Mouse (Mus musculus) ES-E14 (cell line): ENCODE data around the gene Klhdc1. TPM values are rescaled to one million over a fixed set of nuclear protein-coding genes. Genes with fewer than 3 reads are reported as not detected.

Experiments
- DNase-seq: peaks from one replicate; pipeline ENCODE4 v3.0.0-alpha.2; 2013; ENCODE audit warnings: low read depth, low spot score
- H3K27ac ChIP-seq: 2 replicates; pipeline ENCODE4 v1.5.1; 2012; ENCODE audit warnings: low read depth, mild to moderate bottlenecking, low read length, moderate library complexity, mixed read lengths; ENCODE audit not compliant: poor library complexity, insufficient read depth, severe bottlenecking
- H3K36me3 ChIP-seq: 2 replicates; pipeline ENCODE4 v1.6.1; 2012; ENCODE audit warnings: mild to moderate bottlenecking, low read length, moderate library complexity, mixed read lengths; ENCODE audit not compliant: control insufficient read depth, poor library complexity, insufficient read depth, severe bottlenecking
- H3K4me1 ChIP-seq, 2 experiments: fragments of 150-350 bp in 1 of 2; sonication (generic) in 1 of 2; 2 replicates each; pipeline ENCODE4 v1.6.1; 2012; ENCODE audit warnings: low read length in 2 of 2, mild to moderate bottlenecking in 1 of 2, mixed read lengths in 1 of 2; ENCODE audit not compliant: control insufficient read depth in 2 of 2, insufficient read depth in 2 of 2, poor library complexity in 1 of 2
- H3K4me3 ChIP-seq, 2 experiments: fragments of 150-350 bp in 1 of 2; sonication (generic) in 1 of 2; 2 replicates each; pipeline ENCODE4 v1.5.1; 2012; ENCODE audit warnings: low read length in 2 of 2, low read depth in 1 of 2, mild to moderate bottlenecking in 1 of 2, mixed read lengths in 1 of 2; ENCODE audit not compliant: insufficient read depth in 1 of 2, poor library complexity in 1 of 2, severe bottlenecking in 1 of 2
- H3K9ac ChIP-seq: 2 replicates; pipeline ENCODE4 v1.6.1; 2012; ENCODE audit warnings: low read depth, mild to moderate bottlenecking, low read length, mixed read lengths; ENCODE audit not compliant: poor library complexity, insufficient read depth, severe bottlenecking
- H3K9me3 ChIP-seq: fragments of 150-350 bp; sonication (generic); 2 replicates; pipeline ENCODE4 v1.6.1; 2012; ENCODE audit warnings: low read depth, mild to moderate bottlenecking, low read length; ENCODE audit not compliant: control insufficient read depth, insufficient read depth
- CHD2 ChIP-seq: IDR thresholded peaks from 2 replicates; pipeline ENCODE4 v1.6.1; 2014; ENCODE audit warnings: mild to moderate bottlenecking, low read depth, low read length, inconsistent platforms
- HCFC1 ChIP-seq: IDR thresholded peaks from 2 replicates; pipeline ENCODE4 v1.6.1; 2012; ENCODE audit warnings: low read length, inconsistent platforms, borderline replicate concordance; ENCODE audit not compliant: insufficient read depth
- MAFK ChIP-seq: IDR thresholded peaks from 2 replicates; pipeline ENCODE4 v1.6.1; 2014; ENCODE audit warnings: mild to moderate bottlenecking, low read depth, low read length, inconsistent platforms; ENCODE audit not compliant: insufficient read depth
- ZC3H11A ChIP-seq: IDR thresholded peaks from 2 replicates; pipeline ENCODE4 v1.6.1; 2012; ENCODE audit warnings: low read depth, mild to moderate bottlenecking, inconsistent platforms, low read length, borderline replicate concordance
- ZNF384 ChIP-seq: IDR thresholded peaks from 2 replicates; pipeline ENCODE4 v1.6.1; 2012; ENCODE audit warnings: low read depth, low read length, inconsistent platforms
- in situ Hi-C, 2 experiments: fragments of 600-800 bp; cut with MboI; formaldehyde crosslinking; loops; one replicate each; pipeline ENCODE4 v1.15.1; 2025; ENCODE audit warnings: low sequenced_read_pairs in 2 of 2, inconsistent platforms in 1 of 2; ENCODE audit not compliant: unreplicated experiment in 2 of 2
- total RNA-seq: library from RNA; depleted of rRNA; stranded (reverse); fragments of 300-350 nt; gene quantifications from 2 replicates; pipeline ENCODE4 v1.2.3, GENCODE M21; 2012

The Klhdc1 gene
- total RNA-seq, 1 experiment: 1.7 TPM

DNA sequence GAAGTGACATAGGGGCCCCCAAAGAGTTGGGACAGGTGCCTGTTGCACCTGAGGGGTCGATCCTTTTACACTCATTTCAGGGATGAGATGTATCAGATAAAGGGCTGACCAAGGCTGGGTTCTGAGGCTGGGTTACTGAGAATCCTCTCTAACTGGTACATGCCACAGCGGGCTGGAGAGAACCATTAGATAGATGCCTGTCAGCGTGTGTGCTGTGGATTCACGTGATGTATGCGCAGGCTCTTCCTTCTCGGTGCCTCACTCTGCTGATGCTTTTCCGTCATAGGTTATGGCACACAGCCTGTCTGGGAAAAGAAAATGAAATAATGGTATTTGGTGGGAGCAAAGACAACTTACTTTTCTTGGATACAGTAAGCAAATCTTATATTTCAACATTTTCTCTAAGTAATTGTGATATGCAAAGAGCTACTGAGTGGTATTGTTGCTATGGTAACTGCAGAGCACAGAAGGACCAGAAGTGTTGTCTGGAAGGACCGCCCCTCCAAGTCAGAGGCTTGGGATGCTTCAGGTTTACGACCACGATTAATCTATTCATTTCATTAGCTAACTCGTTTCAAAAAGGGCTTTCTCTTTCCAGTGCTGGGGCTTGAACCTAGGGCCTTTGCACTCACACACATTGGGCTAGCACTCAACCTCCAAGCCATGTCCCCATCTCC lies 27.1 kb downstream of the Klhdc1 start:
- H3K4me3 ChIP-seq: no peak overlapping the region
- peaks cover 0 to 2% of the 10 kb centered on the region in 2 experiments; a peak in 1 of 4 replicates for H3K4me1 ChIP-seq
- TF ChIP-seq ZNF384: no peak
- TF ChIP-seq CHD2: no peak
- TF ChIP-seq ZC3H11A: no peak
- TF ChIP-seq HCFC1: no peak
- TF ChIP-seq MAFK: no peak
- DNase-seq: no peak
- no peaks in the 10 kb centered on the region for H3K9me3 ChIP-seq
- H3K9ac ChIP-seq: no peak overlapping the region
- in situ Hi-C loops: no loop called here
- no peaks in the 10 kb centered on the region for H3K36me3 ChIP-seq
- no peak overlapping the region for H3K27ac ChIP-seq

DNA sequence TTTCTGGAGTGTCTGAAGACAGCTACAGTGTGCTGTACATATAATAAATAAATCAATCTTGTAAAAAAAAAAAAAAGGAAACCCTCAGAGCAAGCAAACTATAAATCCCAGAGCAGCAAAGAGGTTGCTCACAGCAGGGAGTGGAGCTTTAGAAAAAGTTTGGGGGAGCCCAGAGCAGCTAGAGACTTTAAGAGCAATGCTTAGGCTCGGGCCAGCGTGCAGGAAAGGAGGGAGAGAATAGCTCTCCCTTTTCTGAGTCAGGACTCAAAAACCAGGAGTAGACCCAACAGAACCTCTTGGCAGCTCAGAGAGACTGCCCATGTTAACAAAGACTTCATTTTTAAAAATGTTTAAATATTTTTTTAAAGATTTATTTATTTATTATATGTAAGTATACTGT lies 28.0 kb downstream of the Klhdc1 start:
- no peaks in the 10 kb centered on the region for H3K9me3 ChIP-seq
- H3K36me3 ChIP-seq: no peaks in the 10 kb centered on the region
- H3K9ac ChIP-seq: no peak overlapping the region
- in situ Hi-C loops: no loop called here
- TF ChIP-seq MAFK (no peak), HCFC1 (no peak), CHD2 (no peak), ZNF384 (no peak), ZC3H11A (no peak)
- no peak overlapping the region for H3K27ac ChIP-seq
- H3K4me1 ChIP-seq: peaks cover 0 to 2% of the 10 kb centered on the region in 2 experiments; a peak in 1 of 4 replicates
- DNase-seq: no peak
- no peak overlapping the region for H3K4me3 ChIP-seq

DNA sequence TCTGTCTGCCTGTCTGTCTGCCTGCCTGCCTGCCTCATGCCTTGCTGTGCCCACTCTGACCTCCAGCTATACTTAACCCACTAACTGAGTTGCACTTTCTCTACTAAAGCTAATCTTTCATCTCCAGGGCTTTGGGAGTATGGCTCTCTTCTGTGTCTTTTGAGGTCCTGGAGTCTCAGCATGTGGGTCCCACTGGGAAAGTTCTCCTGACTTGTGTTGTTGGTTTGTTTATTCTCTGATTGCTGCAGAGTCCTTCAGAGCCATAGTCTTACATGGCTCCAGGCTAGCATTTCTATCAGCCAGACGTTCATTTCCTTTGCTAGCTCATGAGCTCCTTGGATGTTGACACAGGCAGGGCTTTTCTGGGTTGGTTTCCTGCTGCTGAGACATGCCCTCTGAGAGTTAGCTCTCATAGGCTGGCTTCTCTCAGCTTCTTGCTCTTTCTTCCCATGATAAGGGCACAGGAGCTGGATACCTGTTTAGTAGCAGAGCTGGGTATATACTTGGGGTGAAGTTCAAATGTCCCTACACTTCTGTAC lies 39.0 kb downstream of the Klhdc1 start:
- Histone ChIP-seq H3K36me3 (no peaks in the 10 kb centered on the region), H3K9ac (no peak overlapping the region), H3K4me3 (no peak overlapping the region), H3K9me3 (no peaks in the 10 kb centered on the region), H3K27ac (no peak overlapping the region), H3K4me1 (no peaks in the 10 kb centered on the region)
- DNase-seq: no peak
- no peak for TF ChIP-seq MAFK
- no peak for TF ChIP-seq ZNF384
- TF ChIP-seq CHD2: no peak
- TF ChIP-seq ZC3H11A: no peak
- no peak for TF ChIP-seq HCFC1
- in situ Hi-C loops: no loop called here

DNA sequence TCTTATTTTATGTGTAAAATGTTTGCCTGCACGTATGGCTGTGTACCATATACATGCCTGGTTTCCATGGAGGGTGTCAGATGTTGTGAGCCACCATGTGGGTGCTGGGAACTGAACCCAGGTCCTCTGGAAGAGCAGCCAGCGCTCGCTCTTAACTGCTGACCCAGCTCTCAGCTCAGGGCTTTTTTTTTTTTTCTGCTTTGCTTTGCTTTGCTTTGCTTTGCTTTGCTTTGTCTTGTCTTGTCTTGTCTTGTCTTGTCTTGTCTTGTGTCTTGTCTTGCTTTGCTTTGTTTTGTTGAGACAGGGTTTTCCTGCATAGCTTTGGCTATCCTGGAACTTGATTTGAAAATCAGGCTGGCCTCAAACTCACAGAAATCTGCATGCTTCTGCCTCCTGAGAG lies 39.9 kb downstream of the Klhdc1 start:
- no peak overlapping the region for H3K9ac ChIP-seq
- in situ Hi-C loops: no loop called here

More for the DNA sequence above, 39.9 kb downstream of the Klhdc1 start:
- H3K9me3 ChIP-seq: no peaks in the 10 kb centered on the region
- TF ChIP-seq HCFC1: no peak
- TF ChIP-seq ZC3H11A: no peak
- no peak for TF ChIP-seq MAFK
- no peak for TF ChIP-seq CHD2
- TF ChIP-seq ZNF384: peak; percentile 94
- no peaks in the 10 kb centered on the region for H3K4me1 ChIP-seq
- H3K27ac ChIP-seq: no peak overlapping the region
- DNase-seq: no peak
- H3K36me3 ChIP-seq: no peaks in the 10 kb centered on the region
- no peak overlapping the region for H3K4me3 ChIP-seq
